Mouse (Mus musculus): ENCODE measurements around the gene Zbtb7b.

The Zbtb7b gene

DNA sequence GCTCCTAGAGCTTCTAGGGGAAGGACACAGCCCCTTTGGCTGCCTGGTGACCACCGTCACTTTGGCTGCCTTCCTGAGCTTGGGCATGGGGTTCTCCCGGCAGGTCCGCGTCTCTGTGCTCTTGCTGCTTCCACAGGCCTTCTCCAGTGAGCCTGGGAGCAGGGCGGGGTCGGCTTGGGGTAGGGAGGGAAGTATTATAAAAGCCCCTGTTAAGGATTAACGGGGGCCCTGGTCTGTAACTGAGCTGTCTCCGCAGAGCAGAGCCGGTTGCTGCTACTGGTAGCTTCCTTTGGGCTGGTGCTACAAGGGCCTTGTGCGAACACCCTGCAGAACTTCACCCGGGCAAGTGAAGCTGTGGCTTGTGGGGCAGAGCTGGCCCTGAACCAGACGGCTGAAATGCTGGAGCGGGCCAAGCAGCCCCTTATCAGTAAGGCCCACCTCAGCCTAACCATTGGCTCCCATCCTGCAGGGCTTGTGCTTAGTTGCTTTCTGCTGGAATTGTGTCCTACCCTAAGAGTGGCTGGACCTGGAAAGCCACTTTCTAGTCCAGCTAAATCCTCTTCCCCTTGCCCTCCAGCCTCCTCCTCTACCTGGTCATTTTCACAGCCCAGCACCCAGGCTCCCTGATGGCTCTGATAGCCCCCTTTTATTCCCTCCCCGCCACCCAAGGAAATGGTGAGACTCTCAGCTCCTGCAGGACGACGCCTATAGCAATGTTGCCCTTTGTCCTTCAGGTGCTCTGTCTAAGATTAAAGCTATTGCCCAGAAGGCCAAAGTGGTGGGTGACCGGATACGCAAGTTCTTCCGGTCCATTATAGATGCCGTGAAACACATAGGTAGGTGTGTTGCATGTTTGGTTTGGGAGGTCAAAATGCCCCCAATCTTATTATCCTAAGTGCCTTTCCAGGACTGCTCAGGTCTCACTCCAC lies 28.8 kb downstream of the Zbtb7b start:
- no peak for DNase-seq (ENCODE audit: low spot score)

DNA sequence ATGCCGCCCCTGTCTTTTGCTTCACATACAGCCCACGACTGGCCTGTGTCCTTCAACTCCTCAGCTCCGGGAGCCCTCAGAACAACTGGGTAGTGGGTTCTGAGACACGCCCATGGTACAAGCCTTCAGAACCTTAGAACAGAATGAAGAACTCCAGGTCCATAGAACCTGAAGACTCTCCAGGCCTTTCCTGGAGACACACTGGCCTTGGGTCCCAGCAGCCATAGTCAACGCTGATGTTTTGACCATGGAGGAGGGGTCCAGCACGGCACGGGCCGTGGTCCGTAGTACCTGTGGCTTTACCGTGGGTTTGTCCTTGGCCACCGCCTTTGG lies 29.5 kb downstream of the Zbtb7b start, which contains the start of gene Dcst1:
TSS of gene Dcst1 (minus strand) at position 101 of the 333 bp plus-strand sequence.
- DNase-seq (ENCODE audit: low spot score), result no peak

DNA sequence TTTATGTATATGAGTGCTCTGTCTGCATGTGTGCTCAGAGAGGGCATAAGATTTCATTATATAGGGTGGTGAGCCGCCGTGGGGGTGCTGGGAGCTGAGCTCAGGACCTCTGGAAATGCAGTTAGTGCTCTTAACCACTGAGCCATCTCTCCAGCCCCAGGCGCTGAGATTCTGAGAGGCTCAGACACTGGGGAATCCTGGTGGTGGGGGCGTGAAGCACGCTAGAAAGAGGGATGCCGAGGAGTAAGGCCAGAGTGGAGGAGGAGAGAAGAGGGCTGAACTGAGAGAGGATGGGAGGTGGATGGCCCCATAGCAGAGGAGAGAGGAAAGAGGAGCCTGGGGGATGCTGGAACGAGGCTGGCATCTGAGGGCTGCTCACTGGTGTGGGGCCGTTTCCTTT lies 29.9 kb downstream of the Zbtb7b start:
- DNase-seq (ENCODE audit: low spot score), result no peak

DNA sequence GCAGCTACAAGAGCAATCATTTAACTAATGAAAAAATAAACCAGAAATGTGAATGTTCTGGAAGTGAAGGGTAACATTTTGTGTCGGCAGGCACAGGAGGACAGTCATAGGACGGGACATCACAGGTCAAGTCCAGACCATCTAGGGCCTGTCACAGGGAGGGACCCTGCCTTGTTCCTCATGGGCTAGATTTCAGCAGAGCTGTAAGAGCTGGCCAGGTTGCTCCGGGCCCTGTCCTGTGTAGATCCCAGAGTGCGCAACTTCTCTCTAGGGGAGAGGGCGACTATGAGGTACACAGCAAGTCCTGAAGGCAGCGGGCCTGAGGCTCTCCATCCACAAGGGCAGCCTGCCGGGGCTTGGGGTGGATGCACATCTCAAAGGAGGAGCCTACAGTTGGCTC lies 32.9 kb downstream of the Zbtb7b start, which contains the start of gene Dcst2:
TSS of gene Dcst2 (plus strand) at position 301 of the 400 bp plus-strand sequence.
- no peak for DNase-seq (ENCODE audit: low spot score)

DNA sequence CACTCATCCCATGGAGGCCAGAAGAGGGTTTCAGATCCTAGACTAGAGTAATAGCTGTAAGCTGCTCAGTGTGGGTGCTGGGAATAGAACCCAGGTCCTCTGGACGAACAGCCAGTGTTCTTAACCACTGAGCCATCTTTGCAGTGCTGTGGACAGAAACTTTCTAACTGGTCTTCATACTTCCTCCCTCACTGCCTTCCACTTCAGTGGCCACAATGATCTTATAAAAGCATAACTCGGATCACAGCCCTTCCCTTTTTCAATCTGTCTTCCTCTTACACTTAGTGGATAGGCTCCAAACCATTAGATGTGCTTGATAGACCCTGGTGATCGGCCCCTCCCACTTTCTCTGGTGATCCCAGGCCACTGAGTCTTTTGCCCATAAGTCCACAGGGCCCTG lies 34.3 kb downstream of the Zbtb7b start:
- no peak for DNase-seq (ENCODE audit: low spot score)

DNA sequence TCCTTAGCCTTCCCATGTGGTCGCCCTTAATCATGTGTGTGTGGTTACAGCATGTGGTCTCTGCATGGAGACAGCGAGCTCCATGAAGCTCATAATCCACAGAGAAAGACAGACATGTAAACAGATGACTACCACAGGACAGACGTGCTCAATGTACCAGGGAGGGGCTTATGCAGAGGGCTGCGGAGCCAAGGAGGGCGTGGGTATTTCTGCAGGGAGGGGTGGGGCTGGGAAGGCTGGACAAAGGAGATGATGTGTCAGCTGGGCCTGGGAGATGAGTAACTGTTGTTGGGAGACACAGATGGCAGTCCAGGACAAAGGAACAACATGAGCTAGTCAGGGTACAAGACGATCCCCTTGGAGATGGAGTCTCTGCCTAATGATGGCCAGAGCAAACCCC lies 34.9 kb downstream of the Zbtb7b start:
- DNase-seq (ENCODE audit: low spot score), result no peak

DNA sequence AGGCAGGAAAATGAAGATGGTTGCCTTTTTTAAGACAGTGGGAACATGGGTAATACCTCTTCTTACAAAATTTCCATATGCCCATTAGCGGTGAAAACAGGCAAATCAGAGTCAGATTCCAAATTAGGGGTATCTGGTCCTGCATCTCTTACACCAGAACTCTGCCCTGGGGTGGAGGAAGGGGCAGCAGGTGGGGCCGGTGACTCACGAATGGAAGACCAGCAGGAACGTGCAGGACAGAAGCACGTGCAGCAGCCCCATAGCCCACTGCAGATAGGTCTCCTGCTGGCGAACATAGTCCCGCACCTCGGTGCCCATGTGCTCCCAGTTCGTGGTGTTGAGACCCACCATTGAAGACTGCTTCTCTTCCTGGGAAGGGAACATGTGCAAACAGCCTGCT lies 38.5 kb downstream of the Zbtb7b start:
- no peak for DNase-seq (ENCODE audit: low spot score)

DNA sequence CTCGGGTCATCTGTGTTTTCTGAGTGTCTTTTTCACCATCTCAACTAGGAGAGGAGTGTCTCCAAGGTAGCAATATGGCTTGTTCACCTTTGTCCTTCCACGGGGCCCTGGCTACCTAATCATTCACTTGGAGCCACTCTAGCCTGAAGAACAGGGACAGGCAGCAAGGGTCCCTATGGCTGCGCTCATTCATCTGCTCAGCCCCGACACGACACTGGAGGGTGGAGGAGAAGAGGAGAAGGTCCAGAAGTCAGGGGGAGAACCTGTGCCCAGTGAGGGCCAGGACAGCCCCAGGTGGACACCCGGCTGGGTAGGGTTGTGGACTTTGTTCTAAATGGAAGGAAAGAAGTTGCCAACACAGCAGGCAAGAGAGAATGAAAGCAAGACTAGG lies 39.1 kb downstream of the Zbtb7b start:
- DNase-seq (ENCODE audit: low spot score), result no peak

DNA sequence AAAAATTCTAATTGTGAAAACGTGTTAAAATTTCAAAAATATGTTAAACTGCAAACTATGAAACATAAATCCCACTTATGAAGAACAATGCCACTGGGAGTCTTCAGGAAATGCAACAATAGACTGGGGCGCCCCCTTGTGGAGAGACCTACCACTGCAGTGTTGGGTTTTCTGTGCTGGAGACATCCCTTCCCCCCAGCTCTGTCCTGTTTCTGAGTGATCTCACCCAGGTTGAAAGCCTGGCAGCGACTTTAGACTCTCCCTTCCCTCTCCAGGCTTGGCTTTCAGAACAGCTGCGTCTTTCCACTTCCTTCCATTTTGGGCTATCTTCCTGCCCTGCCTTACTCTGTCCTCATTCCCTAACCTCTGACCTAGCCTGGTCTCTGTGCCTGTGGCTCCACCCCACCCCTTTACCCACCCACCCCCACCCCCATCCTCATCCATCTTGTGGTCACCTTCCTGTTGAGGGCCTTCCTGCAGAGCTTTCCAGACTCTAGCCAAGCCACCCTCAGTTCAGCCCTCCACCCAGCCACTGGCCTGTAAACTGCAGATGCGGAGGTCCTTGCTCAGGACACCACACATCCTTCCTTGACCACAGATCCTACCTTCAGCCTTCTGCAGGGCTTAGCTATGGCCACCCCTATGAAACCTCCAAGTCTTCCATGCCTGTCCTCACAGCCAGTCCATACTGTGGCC lies 39.6 kb downstream of the Zbtb7b start:
- peak; percentile 94 for DNase-seq (ENCODE audit: low spot score)

DNA sequence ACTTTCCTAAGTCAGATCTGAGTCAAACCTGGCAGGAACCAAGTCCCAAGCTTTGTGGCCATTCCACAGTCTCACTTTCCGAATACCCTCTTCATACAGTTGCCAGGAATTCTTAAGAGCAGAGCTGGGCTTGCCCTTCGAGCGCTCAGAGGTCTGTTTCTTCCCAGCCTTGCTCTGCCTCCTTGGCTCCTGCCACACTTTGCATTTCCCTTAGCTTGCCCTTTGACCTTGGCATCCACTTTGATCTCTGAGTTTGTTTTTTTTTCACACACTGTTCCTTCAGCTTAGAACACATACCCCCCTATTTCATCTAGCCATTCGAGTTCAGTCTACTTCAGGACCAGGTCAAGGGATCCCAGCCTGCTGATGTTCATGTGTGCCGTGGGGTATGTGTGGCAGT lies 43.3 kb downstream of the Zbtb7b start:
- no peak for DNase-seq (ENCODE audit: low spot score)

DNA sequence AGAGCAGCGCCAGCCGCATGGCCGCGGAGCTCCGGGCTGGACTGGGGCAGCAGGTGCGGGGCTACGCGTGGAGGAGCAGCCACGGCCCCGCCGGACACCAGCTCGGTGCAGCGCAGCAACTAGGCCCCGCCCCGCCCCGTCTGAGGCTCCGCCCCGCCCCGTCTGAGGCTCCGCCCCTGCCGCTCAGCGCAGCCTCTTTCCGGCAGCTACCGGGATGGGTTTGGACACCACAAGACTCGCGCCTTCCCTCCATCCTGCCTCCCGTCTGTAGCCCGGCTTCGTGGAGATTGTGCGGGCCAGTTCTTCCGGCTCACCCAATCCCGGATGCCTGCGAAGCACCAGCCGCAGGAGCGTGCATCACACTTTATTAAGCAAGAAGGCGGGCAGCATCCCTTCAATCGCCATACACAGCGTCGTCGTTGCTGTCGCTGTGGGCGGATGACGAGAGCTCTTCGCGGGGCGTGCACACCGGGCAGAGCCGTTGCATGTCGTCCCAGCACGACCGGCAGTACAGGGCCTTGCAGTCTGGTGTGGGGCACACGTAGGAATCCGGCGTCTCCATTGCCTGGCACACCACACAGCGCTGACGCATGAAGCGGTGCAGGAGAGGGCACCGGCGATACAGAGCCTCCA lies 44.6 kb downstream of the Zbtb7b start, which contains the start of gene Adam15:
TSS of gene Adam15 (minus strand) at position 128 of the 633 bp plus-strand sequence.
- peak; percentile 95 for DNase-seq (ENCODE audit: low spot score)

DNA sequence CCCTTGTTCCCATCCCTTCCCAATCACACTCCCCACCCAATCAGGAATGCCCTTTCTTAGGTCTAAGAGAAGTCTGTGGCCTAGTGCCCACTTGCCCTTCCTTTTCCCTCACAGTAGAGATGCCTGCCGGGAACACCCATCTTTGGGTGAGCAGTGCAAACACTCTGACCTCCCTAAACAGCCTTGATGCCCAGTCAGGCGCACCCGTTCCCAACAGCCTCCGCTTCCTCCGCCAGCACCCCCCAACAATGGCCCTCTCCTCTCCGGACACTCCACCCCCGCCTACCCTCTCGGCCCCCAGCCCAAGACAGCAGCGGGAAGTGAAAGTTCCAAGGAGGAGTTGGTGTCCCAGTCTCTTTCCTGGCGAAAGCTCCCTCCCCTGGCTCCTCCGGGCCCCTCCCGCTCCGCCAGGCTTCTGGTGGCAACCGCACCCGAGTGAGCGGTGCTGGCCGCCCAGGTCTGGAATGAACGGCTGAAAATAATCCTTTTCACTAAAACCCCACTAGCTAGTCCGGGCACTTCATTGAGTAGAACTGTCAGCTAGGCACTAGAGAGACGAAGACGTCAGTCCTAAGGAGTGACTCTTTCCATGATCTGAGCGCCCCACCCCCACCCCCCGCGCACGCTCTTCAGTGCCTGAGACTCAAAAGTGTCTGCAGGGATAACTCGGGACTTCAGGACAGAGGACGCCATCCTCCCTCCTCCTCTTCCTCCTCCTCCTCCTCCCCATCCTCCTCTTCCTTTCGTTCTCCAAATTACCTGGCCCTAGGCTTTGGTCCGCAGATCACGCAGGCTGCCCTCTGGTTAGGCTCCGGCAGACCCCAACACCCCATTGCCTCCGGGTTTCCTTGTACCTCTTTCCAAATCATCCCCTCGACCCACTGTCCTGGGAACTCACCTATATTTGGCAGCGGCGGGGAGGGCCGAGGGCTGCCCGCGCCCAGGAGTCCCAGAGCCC lies 45.4 kb downstream of the Zbtb7b start:
- DNase-seq (ENCODE audit: low spot score), result no peak

DNA sequence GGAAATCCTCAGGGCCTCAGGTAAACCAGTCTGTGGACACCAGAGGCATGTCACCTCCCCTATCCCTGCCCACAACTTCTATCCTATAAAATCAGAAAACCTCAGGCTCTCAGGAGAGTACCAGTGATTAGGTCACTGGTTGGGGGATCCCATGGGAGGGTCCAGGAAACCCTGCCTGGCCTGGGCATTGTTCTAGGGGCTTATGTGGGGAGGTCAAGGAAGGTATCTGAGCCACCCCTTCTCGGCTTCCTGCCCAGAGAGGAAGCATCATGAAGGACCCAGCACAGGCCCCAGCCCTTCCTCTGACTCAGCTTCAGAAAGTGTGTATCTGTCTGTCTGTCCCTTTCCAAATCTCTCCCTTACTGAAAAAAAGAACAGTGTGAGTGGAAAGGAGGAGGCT lies 46.7 kb downstream of the Zbtb7b start:
- no peak for DNase-seq (ENCODE audit: low spot score)

DNA sequence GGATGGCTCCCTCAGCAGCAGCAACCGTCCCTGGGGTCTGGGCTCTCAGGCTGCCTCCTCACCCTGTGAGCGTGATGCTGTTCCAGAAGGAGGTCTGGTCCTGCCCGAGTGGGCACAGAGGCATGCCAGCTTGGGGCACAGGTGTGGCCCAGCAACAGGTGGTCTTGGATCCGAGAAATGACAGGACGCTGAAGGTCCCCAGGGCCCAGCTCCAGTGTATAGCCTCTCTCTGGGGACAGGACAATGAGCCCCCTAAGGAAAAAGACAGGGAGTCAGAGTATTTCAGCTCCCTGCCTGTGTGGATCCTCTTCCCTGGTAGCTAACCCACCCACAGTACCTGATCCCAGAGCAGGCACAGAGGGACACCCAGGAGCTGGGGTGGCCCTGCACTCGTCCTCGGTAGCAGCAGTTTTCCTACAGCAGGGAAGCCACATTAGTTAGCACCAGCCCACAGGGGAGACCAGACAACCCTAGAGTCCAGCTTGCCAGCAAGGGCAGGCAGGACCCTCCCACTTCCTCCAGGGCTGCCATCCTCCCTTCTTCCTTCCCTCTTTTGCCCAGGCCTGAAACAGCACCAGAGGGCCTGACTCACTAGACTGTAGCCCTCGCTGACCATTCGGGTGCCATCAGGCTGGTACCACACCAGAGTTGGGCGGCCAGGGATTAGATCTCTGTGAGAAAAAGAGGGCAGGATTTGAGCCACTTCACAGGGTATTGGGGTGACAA lies 47.6 kb downstream of the Zbtb7b start:
- peak; percentile 37 for DNase-seq (ENCODE audit: low spot score)

DNA sequence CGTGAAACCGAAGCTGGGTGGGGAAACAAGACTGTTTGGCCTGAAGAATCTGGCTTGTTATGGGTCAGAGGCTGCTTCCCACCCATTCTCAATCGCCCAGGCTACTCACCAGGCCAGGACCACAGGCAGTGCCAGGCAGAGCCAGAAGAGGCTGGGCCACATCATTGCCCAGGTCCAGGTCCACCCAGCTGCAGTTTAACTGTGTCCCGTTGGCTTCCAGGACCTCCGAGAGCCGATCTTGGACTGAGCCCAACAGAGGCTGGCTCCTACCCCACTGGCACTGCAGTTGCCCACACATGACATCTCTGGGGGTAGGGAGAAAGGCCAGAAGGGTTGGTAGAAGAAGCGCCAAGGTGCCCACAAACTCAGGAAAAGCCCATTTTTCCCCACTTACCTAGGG lies 51.3 kb downstream of the Zbtb7b start:
- no peak for DNase-seq (ENCODE audit: low spot score)

DNA sequence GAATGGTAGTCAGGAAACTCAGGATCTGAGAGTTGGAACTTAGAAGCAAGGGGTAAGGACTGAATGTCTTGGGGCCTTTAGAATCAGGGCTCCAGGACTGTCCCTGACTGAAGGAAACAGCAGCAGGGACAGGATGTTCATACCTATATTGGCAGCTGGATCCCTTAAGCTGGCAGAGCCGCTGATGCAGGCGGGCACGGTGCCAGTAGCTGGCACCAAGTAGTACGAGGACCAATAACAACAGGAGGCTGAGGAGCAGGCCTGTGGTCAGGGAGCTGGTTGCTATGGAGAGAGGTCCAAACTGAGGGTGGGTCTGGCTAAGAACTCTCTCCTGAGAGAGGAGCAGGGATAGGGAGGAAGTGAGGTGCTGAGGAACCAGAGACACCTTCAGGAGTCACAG lies 52.8 kb downstream of the Zbtb7b start:
- DNase-seq (ENCODE audit: low spot score), result no peak

DNA sequence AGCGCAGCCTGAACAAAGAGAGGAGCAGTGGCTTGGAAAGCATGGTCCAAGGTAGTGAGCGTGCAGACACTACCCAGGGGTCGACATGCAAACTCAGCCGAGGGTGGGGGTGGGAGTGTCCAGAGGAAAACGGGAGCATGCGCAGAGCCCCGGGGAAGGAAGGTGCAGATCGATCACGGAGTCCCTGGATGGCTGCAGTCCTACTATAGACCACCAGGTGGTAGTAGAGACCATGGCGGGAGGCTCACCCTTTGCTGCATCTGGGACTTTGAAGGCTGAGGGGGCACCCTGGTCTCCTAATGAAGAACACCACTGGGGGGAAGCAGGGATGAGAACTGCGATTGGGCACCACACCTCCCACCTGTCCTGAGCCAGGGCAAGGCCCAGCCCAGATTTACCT lies 54.1 kb downstream of the Zbtb7b start:
- peak; percentile 89 for DNase-seq (ENCODE audit: low spot score)

DNA sequence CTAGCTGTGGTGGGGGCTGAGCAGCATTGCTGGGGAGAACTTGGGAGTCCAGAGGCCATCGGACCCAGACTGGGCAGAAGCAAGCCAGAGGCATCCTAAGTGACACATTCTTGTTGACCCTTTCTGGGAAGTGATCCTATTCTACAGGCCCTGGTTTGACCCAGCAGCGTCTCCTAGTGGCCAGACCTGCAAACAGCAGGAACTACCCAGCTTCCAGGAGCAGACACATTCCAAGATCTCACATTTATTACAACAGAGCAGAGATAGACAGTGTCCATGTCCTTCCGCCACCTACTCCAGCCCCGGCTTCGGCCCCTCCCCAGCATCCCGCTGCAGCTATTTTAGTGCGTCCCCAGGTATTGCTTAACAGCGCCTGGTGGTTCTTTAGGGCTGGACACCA lies 55.2 kb downstream of the Zbtb7b start:
- peak; percentile 83 for DNase-seq (ENCODE audit: low spot score)

DNA sequence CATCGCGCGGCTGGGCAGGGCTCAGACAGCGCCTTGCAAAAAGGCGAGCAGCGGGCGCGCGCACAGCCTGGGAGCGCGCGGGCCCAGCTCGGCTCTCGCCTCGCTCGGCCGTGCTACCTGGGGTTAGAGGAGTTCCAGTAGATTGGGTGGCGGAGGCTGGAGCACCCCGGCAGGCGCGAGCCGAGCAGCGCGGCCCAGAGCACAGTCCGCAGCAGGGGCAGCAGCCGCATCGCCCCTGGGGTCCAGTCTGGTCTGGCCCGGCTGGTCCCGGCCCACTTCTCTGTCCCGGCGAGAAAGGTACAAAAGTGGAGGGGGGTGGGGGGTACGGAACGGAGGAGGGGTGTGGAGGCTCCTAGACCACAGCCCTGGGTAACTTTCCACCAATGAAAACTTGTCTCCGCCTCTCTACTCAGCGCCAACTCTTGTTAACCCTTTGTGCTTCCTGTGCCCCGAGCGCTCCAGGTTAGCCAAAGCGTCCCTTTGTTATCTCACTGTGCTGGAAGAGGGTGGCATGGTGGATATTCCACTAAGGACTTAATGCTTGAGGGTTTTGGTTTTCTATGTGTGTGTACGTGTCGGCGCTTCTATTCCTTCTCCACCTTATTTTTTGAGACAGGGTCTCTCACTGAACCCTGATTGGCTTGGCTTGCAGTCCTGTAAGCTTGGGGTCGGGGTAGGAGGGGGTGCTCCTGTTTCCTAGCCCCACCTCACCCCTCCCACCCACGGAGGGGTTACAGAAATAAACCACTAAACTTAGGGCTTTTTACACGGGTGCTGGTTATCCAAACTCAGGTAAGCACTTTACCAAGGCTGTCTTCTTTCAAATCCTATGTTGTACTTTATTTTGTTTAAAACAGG lies 56.6 kb downstream of the Zbtb7b start, which contains the start of gene Efna4:
TSS of gene Efna4 (minus strand) at position 308 of the 858 bp plus-strand sequence.
- DNase-seq (ENCODE audit: low spot score), result peak; percentile 79

Measured in testis, postnatal 10 days (tissue).